In the genomic region with DNA sequence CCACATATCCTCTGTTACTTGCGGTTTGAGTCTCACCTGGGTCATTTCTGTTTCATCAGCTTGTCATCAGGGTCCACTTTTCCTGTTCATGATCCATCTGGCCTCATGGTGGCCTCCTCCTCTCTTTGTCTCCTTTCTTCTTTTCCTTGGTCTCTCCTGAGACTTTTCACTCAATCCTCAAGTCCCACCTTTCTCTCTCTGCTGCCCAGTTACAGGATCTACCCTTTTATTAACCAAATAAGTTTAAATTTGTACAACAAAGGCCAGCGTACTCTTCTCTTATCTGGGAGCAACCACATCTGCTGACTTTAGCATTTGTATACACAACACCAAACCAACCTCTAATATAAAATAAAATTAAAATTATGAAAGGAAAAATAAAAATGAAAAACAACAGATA, we compare ENCODE assay signal across 15 mouse cellular contexts.
"Had no signal": no experiment of that assay in that cellular context is flagged by ENCODE, and none has a peak within 500 bp of the region (broad histone marks: within the 10 kb centered on the region; RNA-seq: fewer than 3 reads in every experiment).

No protein-coding gene starts in this region.

- H3K4me3 ChIP-seq: midbrain, embryonic 10.5 days; midbrain, embryonic 12.5 days; neural tube, embryonic 12.5 days; stomach, embryonic 15.5 days had no signal

- H3K4me1 ChIP-seq: midbrain, embryonic 10.5 days; midbrain, embryonic 12.5 days; neural tube, embryonic 12.5 days; stomach, embryonic 15.5 days had no signal

- ATAC-seq: midbrain, embryonic 16.5 days had no signal

- DNase-seq: lung, adult 18-20 months; lung, embryonic 14.5 days; lung, postnatal 10 days; lung, postnatal 4 days; midbrain, embryonic 14.5 days; right cerebral cortex, postnatal 14 days; thymus, adult 2 months; thymus, postnatal 25 days; thymus, postnatal 4 days had no signal

- H3K27ac ChIP-seq: midbrain, embryonic 10.5 days; midbrain, embryonic 12.5 days; neural tube, embryonic 12.5 days; stomach, embryonic 15.5 days; stomach, postnatal 0 days had no signal

- H3K4me2 ChIP-seq: lung, embryonic 14.5 days; midbrain, embryonic 12.5 days; neural tube, embryonic 12.5 days; stomach, embryonic 15.5 days had no signal

- H3K27me3 ChIP-seq: midbrain, embryonic 12.5 days; neural tube, embryonic 12.5 days; stomach, embryonic 15.5 days had no signal

- H3K9ac ChIP-seq: lung, embryonic 14.5 days; midbrain, embryonic 12.5 days; neural tube, embryonic 12.5 days; stomach, embryonic 15.5 days had no signal

- H3K9me3 ChIP-seq: midbrain, embryonic 10.5 days; midbrain, embryonic 12.5 days; neural tube, embryonic 12.5 days; stomach, embryonic 15.5 days had no signal

- H3K36me3 ChIP-seq: midbrain, embryonic 10.5 days; midbrain, embryonic 12.5 days; neural tube, embryonic 12.5 days; stomach, embryonic 15.5 days had no signal
